Mouse (Mus musculus) kidney, postnatal 25 days (tissue): ENCODE data around the gene Myh3.
"Not testable (repeated sequence)": the region's sequence is repeated elsewhere in the genome, so short reads cannot be mapped to it uniquely, and the experiment has no call there.

ENCODE experiments used
- DNase-seq, 2 experiments: peaks; one replicate each; pipeline ENCODE4 v3.0.0; 2021; ENCODE audit warnings: mixed read lengths in 2 of 2

The Myh3 gene

DNA sequence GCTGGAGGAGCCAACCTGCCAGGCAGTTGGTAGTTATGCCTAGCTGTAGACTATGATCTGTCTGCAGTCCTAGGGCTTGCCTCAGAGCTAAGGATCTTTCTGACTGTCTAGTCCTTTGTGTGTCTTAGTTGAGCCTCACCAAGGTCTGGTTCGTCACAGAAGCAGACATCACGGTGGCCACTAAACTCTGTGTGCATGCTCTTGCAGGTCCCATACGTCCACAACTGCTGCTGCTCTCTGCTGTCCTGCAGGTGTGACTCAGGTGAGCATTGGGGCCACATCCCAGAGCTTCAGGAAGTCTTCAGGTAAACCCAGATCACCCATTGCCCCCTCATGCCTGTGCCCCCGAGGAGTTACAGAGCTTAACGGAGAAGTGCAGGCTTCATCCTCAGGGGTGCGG, 788 bp downstream of the Myh3 start:
- no peak for DNase-seq

DNA sequence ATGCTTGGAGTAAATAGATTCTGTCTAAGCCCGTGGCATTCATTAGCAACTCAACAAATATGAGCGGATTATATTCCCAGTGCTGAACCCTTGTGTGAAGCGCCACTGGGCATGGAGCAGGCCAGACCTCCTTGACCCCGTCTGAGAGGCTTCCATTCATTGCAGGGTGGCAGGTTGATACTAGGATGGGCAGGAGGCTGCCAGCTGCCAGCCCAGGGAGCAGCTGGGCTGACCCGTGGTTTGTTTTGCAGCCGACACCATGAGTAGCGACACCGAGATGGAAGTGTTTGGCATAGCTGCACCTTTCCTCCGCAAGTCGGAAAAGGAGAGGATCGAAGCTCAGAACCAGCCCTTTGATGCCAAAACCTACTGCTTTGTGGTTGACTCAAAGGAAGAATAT, 1.6 kb downstream of the Myh3 start:
- DNase-seq: no peak

DNA sequence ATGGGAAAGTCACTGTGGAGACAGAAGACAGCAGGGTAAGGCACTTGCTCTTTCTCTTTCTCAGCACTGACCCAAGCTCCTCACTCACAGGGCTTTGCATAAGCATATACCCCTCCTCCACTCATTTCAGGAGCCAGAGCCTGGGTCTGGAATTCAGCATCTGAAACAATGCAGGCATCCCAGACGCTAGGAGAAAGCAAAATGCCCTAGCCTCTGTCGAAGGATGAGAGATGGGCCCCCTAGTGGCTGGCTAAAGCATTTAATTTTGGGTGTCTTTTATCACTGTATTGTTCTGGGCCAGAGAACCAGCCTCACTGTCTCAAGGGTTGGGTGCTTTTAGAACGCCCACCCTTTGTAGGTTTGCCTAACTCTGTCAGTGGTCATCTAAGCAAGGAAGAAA, 2.1 kb downstream of the Myh3 start:
- DNase-seq: peak; percentile 46 to 68

DNA sequence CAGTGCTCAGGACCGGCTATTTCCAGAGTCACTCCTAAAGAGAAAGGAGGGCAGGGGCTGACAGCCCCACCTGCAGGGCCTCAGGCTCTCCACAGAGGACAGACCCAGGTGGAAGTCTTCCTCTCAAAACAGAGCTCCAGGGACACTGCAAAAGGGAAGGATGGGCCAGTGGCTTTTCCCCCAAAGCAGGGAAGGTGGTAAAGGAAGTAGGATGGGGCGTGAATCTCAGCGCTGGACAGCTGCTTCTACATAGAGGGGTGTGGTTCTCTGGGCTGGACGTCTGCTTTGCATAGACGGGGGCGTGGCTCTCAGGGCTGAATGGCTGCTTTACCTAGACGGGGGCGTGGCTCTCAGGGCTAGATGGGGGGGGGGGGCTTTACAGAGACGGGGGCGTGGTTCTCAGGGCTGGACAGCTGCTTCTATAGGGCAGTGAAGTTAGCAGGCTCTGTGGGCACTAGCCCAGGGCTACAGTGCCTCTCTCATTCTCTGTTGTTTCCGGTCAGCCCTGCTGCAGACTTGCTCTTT, 3.1 kb downstream of the Myh3 start:
- peak; percentile 69 to 76 for DNase-seq

DNA sequence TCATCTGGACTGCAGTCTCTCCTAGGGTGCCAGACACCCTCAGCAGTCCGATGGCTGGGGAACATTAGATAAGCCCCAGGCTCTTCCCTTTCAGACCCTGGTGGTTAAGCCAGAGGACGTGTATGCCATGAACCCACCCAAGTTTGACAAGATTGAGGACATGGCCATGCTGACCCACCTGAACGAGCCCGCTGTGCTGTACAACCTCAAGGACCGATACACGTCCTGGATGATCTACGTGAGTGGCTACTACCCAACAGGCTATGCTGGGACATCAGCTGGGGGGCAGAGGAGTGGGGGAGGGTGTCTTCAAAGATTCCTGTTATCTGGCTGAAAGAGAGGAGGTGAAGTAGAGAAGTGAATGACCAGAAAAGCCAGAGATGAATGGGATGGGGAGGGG, 4.1 kb downstream of the Myh3 start:
- DNase-seq: no peak

DNA sequence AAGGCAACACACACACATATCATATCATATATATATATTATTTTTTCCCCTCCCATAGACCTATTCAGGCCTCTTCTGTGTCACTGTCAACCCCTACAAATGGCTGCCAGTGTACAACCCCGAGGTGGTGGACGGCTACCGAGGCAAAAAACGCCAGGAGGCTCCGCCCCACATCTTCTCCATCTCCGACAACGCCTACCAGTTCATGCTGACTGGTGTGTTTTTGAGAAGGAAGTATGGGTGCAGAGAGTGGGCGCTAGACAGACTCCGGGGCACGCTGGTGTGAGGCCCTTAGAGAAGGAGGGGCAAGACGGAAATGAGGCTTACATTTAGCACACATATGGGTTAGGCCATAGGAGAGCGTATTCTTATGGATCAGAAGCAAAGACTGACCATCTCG, 4.7 kb downstream of the Myh3 start:
- DNase-seq: no peak

DNA sequence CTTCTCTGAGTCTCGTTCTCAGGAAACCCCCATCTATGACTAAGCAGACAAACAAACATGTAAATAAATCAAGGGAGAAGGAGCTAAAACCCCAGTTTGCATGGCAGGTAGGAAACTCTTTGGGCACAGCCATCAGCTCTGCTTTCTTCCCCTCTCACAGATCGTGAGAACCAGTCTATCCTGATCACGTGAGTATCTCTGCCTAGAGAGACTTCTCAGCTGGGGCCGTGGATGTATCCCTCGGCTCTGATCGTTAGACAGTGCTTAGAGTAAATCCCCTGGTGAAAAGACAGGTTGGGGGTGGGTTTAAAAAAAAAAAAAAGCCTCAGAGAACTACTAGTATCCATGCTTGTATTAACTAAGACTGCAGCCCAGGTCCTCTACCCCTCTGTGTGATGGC, 5.1 kb downstream of the Myh3 start:
- DNase-seq: no peak

DNA sequence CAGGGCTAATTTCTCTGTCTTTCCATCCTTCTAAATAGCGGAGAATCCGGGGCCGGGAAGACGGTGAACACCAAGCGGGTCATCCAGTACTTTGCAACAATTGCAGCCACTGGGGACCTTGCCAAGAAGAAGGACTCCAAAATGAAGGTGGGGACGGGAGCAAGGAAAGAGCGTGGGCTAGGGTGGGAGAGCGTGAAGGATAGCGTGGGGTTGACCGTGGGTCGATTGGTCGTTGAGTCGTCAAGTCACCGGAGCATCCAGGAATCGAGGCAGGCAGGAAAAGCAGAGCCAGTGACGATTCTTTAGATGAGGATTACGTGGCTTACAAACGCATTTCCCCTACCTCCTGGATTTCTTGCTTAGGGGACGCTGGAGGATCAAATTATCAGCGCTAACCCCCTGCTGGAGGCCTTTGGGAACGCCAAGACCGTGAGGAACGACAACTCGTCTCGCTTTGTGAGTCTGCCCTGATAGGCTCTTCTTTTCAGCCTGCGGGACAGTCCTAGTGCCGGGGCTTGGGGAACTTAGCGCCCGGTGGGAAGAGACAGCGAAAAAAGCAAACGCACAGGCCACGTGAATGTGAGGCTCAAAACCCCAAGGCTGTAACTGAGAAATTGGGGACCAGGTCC, 5.7 kb downstream of the Myh3 start:
- DNase-seq: no peak

DNA sequence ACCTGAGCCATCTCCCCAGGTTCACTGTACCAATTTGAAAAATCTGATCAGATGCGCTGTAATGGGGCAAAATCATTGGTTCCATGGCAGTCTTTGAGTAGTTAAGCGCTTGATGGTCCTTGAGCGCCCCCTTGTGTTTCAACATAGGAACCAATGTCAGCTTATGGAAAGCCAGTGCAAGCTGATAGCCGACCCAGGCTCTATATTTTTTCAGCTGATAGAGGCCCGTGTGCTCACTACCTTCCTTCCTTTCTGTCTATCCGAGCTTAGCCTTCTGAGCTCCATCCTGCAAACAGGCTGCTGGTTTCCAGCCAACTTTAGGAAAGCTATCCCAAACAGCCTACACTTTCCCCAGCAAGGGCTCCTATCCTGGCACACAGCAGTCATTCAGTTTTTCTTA, 7.4 kb downstream of the Myh3 start:
- DNase-seq: peak; percentile 66 to 76

DNA sequence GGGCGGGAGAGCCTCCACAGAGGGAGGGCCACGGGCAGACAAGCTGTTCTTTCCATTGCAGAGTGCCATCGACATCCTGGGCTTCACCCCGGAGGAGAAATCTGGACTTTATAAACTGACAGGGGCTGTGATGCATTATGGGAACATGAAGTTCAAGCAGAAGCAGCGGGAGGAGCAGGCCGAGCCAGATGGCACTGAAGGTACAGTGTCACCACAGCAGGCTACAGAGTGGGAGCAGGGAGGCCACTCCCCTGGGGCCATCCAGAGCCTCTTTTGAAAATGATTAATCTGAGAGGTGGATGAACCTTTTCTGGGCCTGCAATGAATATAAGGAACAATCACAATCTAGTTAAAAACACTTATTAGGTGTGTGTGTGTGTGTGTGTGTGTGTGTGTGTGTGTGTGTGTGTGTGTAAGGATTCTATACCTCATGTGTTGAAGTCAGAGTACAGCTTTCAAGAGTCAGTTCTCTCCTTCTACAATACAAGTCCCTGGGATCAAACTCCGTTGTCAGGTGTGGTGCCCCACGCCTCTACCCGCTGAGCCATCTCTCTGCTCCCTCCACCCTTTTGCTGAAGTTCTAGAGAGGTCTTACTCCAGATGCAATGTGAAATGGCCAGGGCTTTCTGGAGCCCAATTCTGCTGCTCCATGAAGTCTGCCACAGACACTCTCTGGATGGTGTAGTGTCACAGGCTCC, 8.5 kb downstream of the Myh3 start:
- peak; percentile 19 to 57 for DNase-seq

DNA sequence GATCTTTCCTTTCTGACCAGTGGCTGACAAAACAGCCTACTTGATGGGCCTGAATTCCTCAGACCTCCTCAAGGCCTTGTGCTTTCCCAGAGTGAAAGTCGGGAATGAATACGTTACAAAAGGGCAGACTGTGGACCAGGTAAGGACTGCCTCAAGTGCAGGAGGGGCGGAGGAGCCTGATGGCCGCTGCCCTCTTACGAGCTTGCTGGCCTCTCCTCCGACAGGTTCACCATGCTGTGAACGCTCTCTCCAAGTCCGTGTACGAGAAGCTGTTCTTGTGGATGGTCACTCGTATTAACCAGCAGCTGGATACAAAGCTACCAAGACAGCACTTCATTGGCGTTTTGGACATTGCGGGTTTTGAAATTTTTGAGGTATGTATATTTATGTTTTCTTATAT, 9.1 kb downstream of the Myh3 start:
- no peak for DNase-seq

DNA sequence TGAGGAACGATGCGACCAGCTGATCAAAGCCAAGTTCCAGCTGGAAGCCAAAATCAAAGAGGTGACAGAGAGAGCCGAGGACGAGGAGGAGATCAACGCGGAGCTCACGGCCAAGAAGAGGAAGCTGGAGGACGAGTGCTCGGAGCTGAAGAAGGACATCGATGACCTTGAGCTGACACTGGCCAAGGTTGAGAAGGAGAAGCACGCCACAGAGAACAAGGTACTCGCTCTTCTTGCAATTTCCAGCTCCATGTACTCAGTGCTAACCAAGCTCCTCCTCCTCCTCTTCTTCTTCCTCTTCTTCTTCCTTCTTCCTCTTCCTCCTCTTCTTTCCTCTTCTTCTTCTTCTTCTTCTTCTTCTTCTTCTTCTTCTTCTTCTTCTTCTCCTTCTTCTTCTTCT, 14.3 kb downstream of the Myh3 start:
- DNase-seq: not testable (repeated sequence)

DNA sequence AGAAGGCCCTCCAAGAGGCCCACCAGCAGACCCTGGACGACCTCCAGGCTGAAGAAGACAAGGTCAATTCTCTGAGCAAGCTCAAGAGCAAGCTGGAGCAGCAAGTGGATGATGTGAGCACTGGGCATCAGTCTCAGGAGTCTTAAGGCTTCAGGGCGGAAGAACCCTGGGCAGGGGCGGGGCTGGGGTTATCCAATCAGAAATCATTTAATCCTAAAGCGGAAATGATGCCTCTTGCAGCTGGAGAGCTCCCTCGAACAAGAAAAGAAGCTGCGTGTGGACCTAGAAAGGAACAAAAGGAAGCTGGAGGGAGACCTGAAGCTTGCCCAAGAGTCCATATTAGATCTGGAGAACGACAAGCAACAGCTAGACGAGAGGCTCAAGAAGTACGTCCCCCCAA, 15.1 kb downstream of the Myh3 start:
- DNase-seq: no peak

DNA sequence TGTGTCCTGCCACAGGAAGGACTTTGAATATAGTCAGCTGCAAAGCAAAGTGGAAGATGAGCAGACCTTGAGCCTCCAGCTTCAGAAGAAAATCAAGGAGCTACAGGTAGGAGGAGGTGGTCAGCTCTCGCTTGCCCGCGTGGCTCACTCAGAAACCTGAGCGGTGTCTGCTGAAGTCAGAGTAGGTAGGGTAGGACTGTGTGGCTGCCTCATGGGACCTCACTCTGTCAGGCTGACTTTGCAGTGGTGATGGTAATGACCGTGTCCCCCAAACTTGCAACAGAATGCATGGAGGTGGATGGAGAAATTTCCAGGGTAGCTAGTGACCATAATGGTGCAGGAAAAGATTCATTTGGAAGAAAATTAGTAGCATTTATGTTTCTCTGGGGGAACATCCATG, 15.6 kb downstream of the Myh3 start:
- no peak for DNase-seq

DNA sequence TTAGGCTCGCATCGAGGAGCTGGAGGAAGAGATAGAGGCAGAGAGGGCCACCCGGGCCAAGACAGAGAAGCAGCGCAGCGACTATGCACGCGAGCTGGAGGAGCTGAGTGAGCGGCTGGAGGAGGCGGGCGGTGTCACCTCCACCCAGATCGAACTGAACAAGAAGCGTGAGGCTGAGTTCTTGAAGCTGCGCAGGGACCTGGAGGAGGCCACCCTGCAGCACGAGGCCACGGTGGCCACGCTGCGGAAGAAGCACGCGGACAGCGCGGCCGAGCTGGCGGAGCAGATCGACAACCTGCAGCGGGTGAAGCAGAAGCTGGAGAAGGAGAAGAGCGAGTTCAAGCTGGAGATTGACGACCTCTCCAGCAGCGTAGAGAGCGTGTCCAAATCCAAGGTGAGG, 16.4 kb downstream of the Myh3 start:
- DNase-seq: no peak

DNA sequence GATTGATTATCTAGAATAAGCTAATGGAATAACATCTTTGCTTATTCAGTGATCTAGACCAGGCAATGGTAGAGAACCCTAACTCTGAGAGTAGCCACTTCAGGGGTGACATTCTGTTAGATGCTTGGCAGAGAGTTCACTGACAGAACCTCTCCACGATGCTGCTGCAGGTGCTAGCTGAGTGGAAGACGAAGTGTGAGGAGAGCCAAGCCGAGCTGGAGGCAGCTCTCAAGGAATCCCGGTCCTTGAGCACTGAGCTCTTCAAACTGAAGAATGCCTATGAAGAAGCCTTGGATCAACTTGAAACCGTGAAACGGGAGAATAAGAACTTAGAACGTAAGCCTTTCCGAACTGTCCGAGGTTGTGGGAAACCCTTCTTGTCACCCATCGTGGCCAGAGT, 19.6 kb downstream of the Myh3 start:
- DNase-seq: no peak

DNA sequence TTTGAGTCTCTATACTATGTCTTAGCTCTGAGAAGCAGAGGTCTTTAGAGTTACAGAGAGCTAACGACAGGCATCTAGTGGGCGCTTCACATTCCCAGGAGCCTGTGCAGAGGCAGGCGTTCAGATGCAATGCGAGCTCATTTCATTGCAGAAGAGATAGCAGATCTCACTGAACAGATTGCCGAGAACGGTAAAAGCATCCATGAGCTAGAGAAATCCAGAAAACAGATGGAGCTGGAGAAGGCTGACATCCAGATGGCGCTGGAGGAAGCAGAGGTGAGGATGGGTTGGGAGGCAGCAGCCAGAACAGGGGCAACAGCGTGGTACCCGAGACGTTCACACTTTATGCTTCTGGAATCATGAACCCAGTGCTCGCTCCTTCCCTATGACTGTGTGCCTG, 20.3 kb downstream of the Myh3 start:
- no peak for DNase-seq

DNA sequence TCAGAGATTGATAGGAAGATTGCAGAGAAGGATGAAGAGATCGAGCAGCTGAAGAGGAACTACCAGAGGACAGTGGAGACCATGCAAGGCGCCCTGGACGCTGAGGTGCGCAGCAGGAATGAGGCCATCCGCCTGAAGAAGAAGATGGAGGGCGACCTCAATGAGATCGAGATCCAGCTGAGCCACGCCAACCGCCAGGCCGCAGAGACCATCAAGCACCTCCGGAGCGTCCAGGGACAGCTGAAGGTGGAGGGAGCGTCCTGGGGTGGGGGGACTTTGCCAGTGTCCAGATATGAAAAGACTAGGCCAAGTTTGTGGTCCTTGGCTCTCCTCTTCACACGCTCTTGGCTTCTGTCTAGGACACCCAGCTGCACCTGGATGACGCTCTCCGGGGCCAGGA, 21.1 kb downstream of the Myh3 start:
- DNase-seq: no peak

DNA sequence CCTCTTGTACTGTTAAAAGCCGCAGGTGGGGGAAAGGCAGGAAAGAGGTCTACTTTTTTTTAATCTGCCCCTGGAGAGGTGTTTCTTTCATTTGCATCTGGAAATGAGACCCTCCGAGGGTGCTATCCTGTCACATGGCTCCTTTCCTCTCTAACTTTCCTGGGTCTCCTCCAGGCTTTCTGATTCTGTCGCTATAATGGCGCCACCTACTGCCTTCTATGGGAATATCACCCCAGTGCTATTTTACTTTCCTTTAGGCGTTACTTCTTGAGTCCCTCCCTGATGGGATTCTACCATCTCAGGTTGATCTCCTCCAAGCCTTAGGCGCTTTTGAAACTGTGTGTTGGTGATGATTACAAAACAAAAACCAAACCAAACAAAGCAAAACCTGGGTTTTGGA, 22.1 kb downstream of the Myh3 start:
- DNase-seq: peak in 1 of 2 experiments; percentile 62

DNA sequence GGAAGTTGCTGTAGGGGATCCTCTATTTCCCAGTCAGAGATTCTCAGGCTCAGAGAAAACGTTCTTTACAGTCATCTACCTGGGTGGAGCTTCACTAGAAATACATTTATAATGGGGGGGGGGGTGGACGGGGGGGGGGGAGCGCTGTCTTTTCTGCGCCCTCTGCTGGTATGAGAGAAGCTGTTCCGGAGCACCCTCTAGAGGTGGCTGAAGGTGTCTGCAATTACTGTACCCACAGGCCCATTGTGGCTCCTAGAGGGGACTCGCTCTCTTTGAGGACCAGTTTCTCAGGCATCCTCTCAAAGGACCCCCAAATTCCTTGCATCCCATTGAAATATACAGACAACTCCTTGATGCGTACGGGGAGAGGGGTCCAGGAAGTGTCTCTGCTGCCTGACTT, 23.6 kb downstream of the Myh3 start:
- DNase-seq: peak; percentile 50 to 62

DNA sequence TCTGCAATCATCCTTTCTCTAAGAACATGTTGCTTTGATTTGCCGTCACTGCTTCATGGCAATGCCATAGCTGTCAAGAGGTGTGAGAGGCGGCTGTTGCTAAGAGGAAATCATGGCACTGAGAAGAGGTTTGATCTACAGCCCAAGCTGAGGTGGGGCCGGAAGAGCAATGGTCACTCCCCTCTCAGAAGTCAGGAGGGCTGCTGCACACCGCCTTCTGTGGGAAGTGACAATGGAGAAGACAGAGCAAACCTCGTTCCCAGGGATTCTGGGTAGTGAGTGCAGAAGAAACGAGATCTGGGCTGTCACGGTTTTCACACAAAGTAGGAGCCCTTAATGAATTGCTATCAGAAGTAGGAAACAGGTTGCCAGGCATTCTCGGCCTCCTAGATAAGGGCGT, 25.2 kb downstream of the Myh3 start:
- no peak for DNase-seq

DNA sequence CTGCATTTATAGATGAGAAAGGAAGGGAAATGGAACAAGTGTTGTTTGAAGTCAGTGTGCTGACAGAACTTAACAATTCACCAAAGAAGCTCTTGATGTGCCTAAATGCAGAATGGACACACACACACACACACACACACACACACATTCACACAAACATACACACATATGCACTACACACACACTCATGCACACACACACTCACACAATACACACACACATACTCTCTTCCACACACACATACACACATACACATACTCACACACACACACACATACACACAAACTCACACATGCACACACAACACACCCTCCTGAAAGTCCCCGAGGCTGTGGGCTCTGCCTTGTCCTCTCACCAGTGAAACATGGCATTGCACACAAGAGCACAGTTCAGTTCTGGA, 26.1 kb downstream of the Myh3 start:
- DNase-seq: no peak

DNA sequence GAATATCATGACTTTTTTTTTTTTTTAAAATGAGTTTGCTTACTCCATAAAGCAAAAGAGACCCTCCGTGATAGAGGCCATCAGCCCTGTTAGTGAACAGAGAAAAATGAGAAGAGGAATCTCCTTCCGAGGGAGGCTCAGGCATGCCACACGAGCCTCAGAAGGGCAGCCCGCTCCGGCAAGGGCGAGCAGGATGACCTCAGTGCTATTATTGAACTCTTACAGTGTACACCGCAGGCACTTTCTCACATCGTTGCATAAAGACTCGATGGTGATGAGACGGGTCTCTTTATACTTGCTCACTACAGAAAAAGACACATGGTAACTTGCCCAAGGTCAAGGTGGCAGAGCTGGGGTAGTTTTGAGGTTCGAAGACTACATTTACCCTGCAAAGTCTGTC, 26.6 kb downstream of the Myh3 start:
- DNase-seq: no peak

DNA sequence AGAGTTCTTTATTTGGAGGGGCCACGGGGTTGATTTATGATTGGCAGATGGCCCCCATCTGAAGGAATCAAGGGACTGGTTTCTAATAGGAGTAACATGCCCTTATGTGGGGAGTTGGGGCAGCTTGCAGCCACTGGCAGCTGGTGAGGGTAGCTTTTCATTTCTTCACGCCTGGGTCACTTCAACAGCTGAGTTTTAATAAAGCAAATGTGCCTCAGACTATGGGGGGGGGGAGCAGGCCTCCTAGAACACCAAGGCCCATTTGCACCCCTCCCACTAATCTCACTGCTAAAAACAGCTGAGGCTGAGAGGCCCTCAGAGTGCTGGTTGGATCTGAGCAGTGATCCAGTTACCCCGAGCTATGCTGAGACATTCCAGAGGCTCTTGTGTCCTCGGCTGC, 27.6 kb downstream of the Myh3 start:
- DNase-seq: no peak

DNA sequence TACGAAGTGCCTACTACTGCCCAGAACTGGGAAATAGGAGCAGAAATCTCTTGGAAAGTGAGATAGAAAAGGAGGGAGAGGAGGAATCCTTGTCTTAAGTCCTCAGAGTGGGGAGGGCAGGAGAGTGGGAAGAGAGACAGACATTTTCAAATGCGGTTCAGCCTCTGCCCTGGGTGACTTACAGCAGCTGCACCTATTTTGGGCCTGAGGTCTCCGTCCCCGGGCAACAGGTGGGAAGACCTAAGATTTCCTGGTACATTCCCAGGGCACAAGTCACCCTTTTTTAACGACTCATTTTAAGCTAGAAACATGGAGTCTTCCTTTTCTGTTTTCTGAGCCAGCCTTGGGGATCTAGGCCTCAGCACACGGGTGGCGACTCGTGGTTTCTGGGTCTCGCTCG, 28.9 kb downstream of the Myh3 start:
- DNase-seq: no peak
